Mouse (Mus musculus) E14TG2a.4 (cell line): ENCODE data around the gene Gdap1l1.

ENCODE experiments used
- H3K27me3 ChIP-seq: 2 replicates; pipeline ENCODE4 v1.6.1; 2014; ENCODE audit warnings: low read length, control low read depth; ENCODE audit not compliant: insufficient read depth
- H3K36me3 ChIP-seq: 2 replicates; pipeline ENCODE4 v1.6.1; 2014; ENCODE audit warnings: low read length, control low read depth; ENCODE audit not compliant: insufficient read depth
- H3K4me1 ChIP-seq: replicated peaks from 2 replicates; pipeline ENCODE4 v1.6.1; 2014; ENCODE audit warnings: low read depth, low read length, control low read depth
- H3K4me3 ChIP-seq: replicated peaks from 2 replicates; pipeline ENCODE4 v1.5.1; 2014; ENCODE audit warnings: mild to moderate bottlenecking, low read length
- H3K9me3 ChIP-seq: 2 replicates; pipeline ENCODE4 v1.6.1; 2014; ENCODE audit warnings: low read length, control low read depth
- CTCF ChIP-seq: conservative IDR thresholded peaks from 2 replicates; pipeline ENCODE4 v1.5.1; 2014; ENCODE audit warnings: low read length
- NANOG ChIP-seq: IDR thresholded peaks from 2 replicates; pipeline ENCODE4 v1.6.1; 2014; ENCODE audit warnings: borderline replicate concordance, low read length, mixed read lengths
- POU5F1 ChIP-seq: IDR thresholded peaks from 2 replicates; pipeline ENCODE4 v1.6.1; 2014; ENCODE audit warnings: low read length, borderline replicate concordance

The Gdap1l1 gene

DNA sequence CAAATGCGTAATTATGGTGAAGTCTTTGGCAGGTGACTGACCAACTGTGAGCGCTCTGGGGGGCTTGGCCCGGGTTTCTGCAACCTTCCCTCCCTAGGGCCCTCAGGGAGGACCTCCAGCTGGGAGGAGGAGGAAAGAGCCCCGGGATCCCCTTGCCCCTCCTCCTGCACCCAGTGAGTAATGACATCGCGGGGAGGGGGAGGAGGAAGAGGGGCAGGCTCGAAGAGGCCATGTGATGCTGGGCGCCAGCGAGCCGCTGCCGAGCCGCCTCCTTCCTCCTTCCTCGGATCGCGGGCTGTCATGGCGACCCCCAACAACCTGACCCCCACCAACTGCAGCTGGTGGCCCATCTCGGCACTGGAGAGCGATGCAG is at the start of gene Gdap1l1:
TSS of gene Gdap1l1 (plus strand) at position 231 of the 373 bp plus-strand sequence.
- no peaks in the 10 kb centered on the region for H3K9me3 ChIP-seq
- no peak for TF ChIP-seq NANOG
- no peak for TF ChIP-seq CTCF
- no peak for TF ChIP-seq POU5F1
- H3K4me3 ChIP-seq: peak within 1 kb of the TSS; percentile 81
- H3K4me1 ChIP-seq: peaks cover 41% of the 10 kb centered on the region
- peaks cover 15% of the 10 kb centered on the region for H3K27me3 ChIP-seq
- H3K36me3 ChIP-seq: no peaks in the 10 kb centered on the region

DNA sequence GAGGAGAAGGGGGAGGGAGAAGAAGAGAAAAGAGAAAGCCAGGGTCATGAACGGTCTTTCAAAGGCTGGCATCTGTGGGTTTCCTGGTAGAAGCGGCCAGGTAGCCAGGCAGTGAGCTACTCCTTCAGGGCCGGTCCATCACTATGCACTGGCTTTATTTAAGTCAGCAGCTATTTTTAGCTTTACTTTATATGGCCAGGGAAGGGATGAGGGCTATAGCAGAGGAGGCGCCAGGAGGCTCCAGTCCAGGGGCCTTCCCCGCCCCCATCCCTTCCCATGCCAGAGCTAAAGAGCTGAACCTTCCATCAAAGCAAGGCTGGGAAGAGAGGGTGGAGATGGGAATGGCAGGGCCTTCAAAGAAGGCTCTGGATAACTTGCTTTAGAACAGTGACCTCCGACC is 45.8 kb upstream of the Gdap1l1 start:
- no peak overlapping the region for H3K4me3 ChIP-seq
- H3K4me1 ChIP-seq: peaks cover 9% of the 10 kb centered on the region
- TF ChIP-seq POU5F1 (no peak), NANOG (no peak), CTCF (no peak)

DNA sequence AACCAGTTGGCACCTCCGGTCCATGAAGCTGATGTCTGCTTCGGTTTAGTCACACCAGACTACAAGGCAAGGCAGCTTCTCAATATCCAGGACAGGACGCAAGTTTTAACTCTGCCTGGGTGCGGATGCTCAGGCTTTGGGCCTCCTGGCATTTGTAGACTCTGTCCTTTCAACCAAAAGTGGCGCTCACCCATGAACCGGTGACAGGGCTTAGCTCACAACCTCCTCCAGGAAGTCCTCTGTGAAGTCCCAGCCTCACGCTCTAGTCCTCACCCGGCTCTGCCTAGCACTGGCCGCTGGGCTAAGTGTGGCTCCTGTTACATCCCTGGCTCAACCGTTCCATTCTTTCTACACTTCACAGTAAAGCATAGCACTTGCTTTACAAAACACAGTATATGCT is 45.0 kb upstream of the Gdap1l1 start:
- TF ChIP-seq POU5F1: no peak
- TF ChIP-seq NANOG: no peak
- TF ChIP-seq CTCF: no peak
- Histone ChIP-seq H3K9me3 (no peaks in the 10 kb centered on the region), H3K36me3 (no peaks in the 10 kb centered on the region), H3K4me1 (peaks cover 13% of the 10 kb centered on the region), H3K4me3 (no peak overlapping the region), H3K27me3 (peaks cover 26% of the 10 kb centered on the region)

More for the DNA sequence above, 45.8 kb upstream of the Gdap1l1 start:
- Histone ChIP-seq H3K36me3 (no peaks in the 10 kb centered on the region), H3K27me3 (peaks cover 18% of the 10 kb centered on the region), H3K9me3 (no peaks in the 10 kb centered on the region)

DNA sequence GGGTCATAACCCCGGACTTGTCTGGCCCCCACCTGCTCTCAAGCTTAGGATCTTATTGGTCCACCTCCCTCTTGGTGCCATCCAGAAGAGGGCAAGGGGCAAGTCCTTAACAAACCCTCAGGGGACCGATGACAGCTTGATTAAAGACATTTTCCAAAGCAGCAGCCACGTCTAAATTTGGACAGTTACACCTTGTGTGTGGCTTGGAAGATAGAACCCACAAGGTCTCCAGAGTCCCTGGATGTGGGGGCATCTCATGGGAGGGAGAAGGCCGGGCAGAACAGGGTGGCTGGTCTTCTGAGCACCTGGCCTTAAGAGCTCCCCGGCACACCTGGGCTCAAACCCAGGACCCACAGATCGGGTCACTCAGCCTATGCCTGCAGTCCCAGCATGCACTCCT is 44.3 kb upstream of the Gdap1l1 start:
- TF ChIP-seq CTCF: no peak
- no peak for TF ChIP-seq NANOG
- TF ChIP-seq POU5F1: no peak

DNA sequence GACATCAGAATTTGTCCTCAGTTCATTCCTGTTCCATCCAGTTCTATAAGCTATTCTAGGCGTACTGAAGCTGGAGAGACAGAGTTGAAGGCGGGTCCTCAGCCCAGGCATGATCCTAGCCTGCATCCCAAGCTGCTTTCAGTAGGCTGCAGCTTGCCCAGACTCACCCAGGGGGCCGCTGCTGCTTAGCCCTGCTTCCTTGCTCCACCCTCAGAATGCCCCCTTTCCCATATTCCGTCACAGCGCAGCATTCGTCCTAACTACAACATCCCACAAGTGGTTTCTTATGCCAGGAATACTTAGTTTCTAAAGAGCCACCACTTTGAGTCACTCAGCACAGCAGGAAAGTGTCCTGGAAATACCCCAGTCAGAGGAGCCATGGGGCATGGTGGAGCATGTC is 43.3 kb upstream of the Gdap1l1 start:
- Histone ChIP-seq H3K4me3 (no peak overlapping the region), H3K27me3 (peaks cover 30% of the 10 kb centered on the region), H3K36me3 (no peaks in the 10 kb centered on the region), H3K4me1 (peaks cover 18% of the 10 kb centered on the region), H3K9me3 (no peaks in the 10 kb centered on the region)
- TF ChIP-seq POU5F1 (no peak), CTCF (no peak), NANOG (no peak)

More for the DNA sequence above, 44.3 kb upstream of the Gdap1l1 start:
- Histone ChIP-seq H3K4me1 (peaks cover 18% of the 10 kb centered on the region), H3K27me3 (peaks cover 31% of the 10 kb centered on the region), H3K4me3 (no peak overlapping the region), H3K36me3 (no peaks in the 10 kb centered on the region), H3K9me3 (no peaks in the 10 kb centered on the region)

DNA sequence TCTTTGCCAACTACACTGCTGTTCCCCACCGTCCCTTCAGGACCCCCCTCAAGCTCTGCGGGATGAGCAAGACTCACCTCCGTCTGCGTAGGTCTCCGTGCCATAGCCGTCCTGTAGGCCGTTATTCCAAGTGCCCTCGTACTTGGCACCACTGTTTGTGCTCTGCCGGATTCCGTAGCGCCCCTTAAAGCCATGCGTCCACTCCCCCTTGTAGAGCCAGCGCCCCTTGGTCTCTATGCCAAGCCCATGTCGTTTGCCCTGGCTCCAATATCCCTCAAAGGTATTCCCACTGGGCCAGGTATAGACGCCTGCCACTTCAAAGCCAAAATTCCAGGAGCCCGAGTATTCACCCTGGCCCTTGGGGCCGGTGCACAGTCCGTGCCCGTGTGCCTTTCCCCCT is 41.2 kb upstream of the Gdap1l1 start:
- H3K36me3 ChIP-seq: no peaks in the 10 kb centered on the region
- H3K4me3 ChIP-seq: no peak overlapping the region
- TF ChIP-seq POU5F1 (no peak), NANOG (no peak), CTCF (no peak)
- no peaks in the 10 kb centered on the region for H3K9me3 ChIP-seq
- H3K4me1 ChIP-seq: peaks cover 18% of the 10 kb centered on the region
- peaks cover 30% of the 10 kb centered on the region for H3K27me3 ChIP-seq

DNA sequence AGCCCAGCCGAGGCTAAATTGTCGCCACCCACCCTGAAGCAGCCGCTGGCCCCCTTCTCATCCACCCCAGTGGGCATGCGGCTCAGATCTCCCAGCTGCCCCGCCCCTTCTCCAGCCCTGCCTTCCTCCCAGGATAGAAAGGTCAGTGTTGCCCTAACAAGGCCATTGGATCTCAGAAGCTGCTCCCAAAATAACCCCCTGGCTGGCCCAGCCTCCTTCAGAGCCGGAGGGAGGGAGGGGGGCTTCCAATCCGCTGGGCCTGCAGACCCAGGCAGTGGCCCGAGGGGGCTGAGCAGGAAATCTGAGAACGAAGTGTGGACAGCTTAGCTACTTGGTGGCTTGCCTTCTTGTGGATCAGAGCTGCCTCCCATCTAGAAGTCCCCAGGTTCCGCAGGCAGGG is 40.4 kb upstream of the Gdap1l1 start, which contains the start of gene Jph2:
TSS of gene Jph2 (minus strand) at position 89 of the 400 bp plus-strand sequence.
- no peaks in the 10 kb centered on the region for H3K9me3 ChIP-seq
- H3K4me3 ChIP-seq: peak within 1 kb of the TSS; percentile 32; the same call in 1 of the 2 replicates
- TF ChIP-seq CTCF: no peak
- TF ChIP-seq NANOG: no peak
- no peak for TF ChIP-seq POU5F1
- H3K36me3 ChIP-seq: no peaks in the 10 kb centered on the region
- peaks cover 30% of the 10 kb centered on the region for H3K27me3 ChIP-seq
- peaks cover 18% of the 10 kb centered on the region for H3K4me1 ChIP-seq

DNA sequence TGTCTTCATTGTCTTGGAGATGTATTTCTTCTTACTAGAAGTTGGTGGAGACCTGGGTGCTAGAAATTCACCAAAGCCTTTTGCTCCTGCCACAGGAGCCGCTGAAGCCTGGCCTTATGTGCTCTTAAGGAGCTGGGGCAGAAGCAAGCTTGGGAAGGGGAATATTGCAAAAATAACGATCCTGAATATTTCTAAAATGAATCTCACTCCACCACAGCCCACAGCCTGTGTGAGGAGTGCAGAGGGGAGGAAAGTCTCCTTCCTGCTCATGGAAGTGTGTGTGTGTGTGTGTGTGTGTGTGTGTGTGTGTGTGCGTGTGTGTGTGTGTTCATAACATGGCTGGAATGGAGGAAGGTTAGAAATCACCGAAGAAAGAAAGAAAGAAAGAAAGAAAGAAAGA is 39.5 kb upstream of the Gdap1l1 start:
- H3K9me3 ChIP-seq: no peaks in the 10 kb centered on the region
- H3K36me3 ChIP-seq: peaks cover 1% of the 10 kb centered on the region
- H3K4me1 ChIP-seq: peaks cover 18% of the 10 kb centered on the region
- no peak overlapping the region for H3K4me3 ChIP-seq
- TF ChIP-seq NANOG: no peak
- TF ChIP-seq CTCF: no peak
- H3K27me3 ChIP-seq: peaks cover 30% of the 10 kb centered on the region

DNA sequence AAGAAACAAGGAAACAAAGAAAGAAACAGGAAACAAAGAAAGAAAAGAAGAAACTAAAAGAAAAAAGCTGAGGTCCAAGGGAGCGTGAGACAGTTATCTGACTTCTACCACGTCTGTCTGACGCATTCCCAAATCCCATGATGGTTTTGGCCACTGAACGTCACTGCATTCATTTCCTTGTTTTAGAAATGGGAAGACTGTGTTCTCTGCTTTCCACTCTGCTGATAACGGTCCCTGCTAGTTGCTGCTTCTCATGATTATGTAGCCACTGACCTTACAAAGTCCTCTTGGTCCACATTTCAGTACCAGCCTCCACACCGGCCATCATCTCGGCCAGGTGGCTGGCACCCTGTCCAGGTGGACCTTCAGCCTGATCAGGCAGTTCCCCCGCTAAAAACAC is 39.1 kb upstream of the Gdap1l1 start:
- H3K4me1 ChIP-seq: peaks cover 18% of the 10 kb centered on the region
- H3K27me3 ChIP-seq: peaks cover 26% of the 10 kb centered on the region
- no peak for TF ChIP-seq POU5F1
- TF ChIP-seq CTCF: no peak
- no peak for TF ChIP-seq NANOG
- no peaks in the 10 kb centered on the region for H3K9me3 ChIP-seq
- no peak overlapping the region for H3K4me3 ChIP-seq
- peaks cover 6% of the 10 kb centered on the region for H3K36me3 ChIP-seq
